Mouse (Mus musculus) liver, adult 2 months (tissue): ENCODE data around the gene Lingo4.

Experiments used
- CTCF ChIP-seq: fragments of 200-500 bp; IDR thresholded peaks from 2 replicates; pipeline ENCODE4 v1.5.1; 2011; ENCODE audit warnings: low read depth, low read length, control low read depth
- POLR2A ChIP-seq: fragments of 200-500 bp; IDR thresholded peaks from 2 replicates; pipeline ENCODE4 v1.6.1; 2011; ENCODE audit warnings: low read length, control low read depth; ENCODE audit not compliant: insufficient read depth; ENCODE audit errors: extremely low read depth

- TF ChIP-seq CTCF (no peak), POLR2A (no peak)
These were observed 8.9 kb upstream of the Lingo4 start for GRCm38 (mm10) chr3:94389420-94389819.
